Mouse (Mus musculus): Measurements from ENCODE around the gene Psma6.

Psma6 gene

DNA sequence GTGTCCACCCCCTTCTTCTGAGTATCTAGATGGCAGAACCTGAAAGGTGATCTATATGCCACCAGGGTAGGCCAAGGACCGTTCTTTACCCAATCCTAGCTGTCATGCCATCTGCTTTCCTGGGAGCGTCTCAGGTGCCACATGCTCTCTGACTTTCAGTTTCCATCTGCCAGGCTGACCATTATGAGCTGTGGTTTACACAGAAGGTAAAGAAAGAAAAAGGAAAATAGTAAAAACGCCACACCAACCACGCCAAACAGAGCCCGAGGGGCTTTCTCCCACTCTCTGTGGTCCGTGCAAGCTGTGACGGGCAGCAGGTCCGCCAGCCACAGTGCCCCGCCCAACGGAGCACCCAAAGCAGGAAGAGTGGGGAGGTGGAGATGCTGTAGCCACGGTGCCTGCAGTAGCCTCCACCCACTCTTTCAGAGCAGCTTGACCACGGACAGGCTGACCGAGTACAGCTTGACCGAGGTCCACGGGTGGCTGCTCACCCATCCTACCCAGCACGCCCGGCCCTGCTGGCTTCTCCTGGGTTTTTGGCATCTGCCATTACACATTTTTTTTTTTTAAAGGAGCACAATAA is 81.5 kb downstream of the Psma6 start:
- DNase-seq = peak; percentile 51

DNA sequence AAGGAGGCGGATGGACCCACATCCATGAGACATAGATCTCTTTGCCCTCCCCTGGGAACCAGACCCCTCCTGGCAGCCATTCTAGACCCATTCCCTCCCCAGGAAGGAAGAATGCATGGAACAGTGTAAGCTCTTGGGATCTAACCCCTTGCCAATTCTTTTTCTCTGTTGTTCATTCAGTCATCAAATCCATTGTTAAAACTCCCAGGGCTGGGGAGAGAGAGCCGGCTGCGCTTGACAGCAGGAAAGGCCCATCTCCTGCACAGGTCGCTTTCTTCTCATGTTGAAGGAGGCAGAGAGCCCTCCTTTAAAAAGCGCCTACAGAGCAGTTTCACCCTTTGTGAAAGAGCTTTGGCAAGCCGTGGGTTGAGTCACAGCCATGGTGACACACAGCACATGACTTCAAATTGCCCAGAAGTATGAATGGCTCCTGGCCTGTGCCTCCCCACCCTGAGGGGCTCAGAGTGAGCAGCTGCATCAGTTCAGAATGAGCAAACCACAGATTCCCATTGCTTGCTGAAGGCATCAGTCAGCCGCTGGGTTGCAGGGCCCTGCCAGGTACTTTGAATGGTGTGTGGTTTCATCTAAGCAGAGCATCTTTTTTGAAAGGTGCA is 82.2 kb downstream of the Psma6 start:
- DNase-seq = peak; percentile 34

DNA sequence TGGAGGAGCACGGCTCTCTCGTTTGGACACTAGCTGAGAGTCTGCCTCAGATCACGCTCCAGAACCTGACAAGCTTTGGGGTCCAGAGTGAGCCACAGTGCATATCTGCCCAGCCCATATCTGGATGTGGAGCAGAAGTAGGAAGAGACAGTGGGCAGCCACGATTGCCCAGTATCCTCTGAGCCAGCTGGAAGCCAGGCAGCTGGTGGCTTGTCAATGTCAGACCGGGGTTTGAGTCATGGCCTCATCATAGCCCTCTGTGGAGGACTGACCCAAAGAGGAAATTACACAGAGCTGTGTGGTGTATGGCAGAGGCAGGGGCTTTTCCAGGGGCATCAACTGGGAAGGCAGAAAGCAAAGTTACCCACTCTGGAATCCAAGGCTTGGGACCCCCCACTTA is 82.8 kb downstream of the Psma6 start:
- no peak for DNase-seq

DNA sequence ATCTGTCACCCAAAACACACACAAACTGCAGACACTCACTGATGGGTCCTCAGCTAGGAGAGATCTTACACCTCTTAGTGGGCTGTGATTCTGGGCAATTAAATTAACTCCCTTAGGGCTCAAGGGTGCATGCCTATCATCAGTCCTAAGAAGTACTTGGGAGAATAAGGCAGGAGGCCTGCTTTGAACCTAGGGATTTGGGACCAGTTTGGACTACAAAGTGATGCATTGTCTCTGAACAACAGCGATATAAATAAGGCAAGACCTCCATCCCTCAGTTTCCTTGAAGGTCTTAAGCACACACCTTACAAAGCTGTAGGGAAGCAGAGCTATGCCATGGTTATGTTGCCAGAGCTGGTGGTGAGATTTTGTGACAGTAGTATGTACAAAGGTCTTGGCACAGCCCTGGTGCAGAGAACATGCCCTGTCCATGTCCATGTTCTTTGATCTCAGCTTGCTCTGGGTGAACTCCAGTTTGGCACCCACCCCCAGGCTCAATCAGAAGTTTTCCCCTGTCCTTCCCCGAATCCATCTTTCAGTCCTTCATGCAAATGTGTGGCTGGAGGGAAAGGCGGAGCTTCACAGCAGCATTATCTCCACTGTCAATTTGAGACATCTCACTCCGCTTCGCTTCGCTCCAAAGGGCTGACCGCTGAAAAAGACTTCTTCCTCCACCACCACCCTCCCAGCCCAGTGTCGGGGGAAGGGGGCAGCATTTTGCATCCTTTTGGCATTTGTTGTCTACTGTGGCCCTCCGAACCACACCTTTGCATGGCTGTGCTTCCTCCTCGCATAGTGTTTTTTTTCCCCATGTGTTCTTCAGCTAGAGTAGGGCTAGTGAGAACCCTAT is 83.5 kb downstream of the Psma6 start:
- DNase-seq = no peak

Data from kidney, postnatal 14 days (tissue).